Mouse (Mus musculus): ENCODE measurements around the gene Ntng2. TPM values are rescaled to one million over a fixed set of nuclear protein-coding genes. Genes with fewer than 3 reads are reported as not detected.

Ntng2 gene
- total RNA-seq, 2 experiments from 2014 or later = 96.5 to 102 TPM

DNA sequence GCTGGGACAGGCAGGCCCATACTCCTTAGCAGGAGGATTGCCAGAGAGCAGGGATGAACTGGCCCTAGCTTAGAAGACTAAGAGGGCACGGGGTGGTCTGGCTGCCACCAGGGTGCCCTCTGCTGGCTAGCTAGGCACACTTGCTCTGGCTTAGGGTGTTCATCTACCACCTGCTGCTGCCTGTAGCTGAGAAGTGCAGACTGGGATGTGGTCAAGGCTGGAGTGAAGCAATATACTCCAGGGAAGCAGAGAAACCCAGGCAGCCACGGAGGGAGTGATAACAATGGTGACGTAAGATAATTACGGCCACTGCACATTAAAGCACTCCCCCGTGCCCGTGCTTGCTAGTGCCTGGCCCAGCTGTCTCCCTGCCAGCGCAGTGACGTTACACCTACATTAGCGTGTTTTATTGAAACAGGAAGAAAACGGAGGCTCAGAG is 7.4 kb downstream of the Ntng2 start:
- DNase-seq (ENCODE audit: low spot score in 2 of 2) = no peak
- intact Hi-C loops (cut with DNase I) = no loop called here

DNA sequence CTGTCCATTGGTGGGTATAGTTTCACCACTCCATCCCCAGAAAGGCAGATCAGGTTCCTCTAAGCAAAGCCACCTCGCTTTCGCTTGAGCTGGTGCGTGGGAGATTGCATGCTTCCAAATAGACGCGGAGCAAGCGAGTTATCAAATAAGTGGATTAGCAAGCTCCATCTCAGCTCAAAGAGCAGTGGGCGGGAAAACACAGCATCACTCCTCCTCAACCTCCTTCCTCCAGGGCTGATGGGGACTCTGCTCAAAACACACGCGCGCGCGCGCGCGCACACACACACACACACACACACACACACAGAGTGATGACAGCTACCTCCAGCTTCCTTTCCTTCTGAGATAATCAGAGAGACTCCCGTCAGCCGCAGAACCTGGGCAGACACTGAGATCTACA is 13.5 kb downstream of the Ntng2 start:
- intact Hi-C loops (cut with DNase I) = no loop called here
- DNase-seq (ENCODE audit: low spot score in 2 of 2) = peak; percentile 59 to 73

DNA sequence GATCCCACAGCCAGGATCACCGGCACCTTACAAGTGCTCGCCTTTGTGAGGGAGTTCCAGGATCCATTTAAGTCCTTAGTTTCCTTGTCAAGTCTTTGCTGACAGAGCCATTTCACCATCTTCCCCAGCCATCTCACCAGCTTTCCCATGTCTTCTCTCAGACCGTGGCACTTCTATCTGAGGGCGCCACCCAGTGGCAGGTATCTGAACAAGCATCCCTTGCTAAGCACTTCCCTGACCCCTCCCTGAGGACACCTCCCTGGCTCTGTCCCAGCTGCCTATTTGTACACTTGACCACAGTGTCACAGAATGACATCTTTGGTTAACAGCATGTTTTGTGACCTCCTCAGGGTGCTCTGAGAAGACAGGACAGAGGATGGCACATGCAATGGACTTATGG is 15.2 kb downstream of the Ntng2 start:
- intact Hi-C loops (cut with DNase I) = no loop called here
- DNase-seq (ENCODE audit: low spot score in 2 of 2) = peak; percentile 65 to 74

DNA sequence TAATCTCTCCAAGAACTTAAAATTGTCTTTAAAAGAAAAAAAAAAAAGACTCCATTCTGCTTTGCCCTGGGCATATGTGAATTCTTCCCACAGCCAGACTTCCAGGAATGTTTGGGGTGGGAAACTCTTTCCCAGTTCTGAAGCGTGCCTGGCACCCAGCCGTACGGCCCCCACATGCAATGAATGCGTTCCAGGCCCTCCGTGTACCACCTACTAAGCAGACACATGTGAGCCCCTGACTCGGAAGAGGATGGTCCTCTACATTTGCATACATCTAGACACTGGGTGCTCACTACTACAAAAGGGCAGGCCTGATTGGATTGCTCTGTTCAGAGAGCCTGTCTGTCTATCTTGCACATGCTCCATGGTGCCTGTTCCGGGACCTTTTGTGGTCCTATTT is 17.0 kb downstream of the Ntng2 start:
- DNase-seq (ENCODE audit: low spot score in 2 of 2) = peak; percentile 65 to 72
- intact Hi-C loops (cut with DNase I) = no loop called here

DNA sequence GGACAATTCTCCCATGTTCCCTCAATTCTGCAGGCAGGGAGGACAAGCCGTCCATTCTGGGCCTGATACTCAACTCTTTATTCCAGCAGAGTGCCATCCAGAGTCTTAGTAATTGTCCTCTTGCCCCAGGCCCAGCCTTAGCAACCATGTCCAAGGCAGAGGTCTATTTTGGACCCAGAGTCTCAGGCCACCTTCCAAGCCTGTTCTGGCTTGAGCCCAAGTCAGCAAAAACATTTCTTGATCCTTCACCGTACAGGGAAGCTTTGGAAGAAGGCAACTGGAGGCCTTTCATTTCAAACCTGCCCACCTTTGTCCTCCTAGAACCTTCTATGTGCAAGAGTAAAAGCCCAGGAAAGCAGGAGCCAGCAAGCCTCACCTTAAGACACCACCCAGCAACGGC is 17.8 kb downstream of the Ntng2 start:
- intact Hi-C loops (cut with DNase I) = no loop called here
- no peak for DNase-seq (ENCODE audit: low spot score in 2 of 2)

DNA sequence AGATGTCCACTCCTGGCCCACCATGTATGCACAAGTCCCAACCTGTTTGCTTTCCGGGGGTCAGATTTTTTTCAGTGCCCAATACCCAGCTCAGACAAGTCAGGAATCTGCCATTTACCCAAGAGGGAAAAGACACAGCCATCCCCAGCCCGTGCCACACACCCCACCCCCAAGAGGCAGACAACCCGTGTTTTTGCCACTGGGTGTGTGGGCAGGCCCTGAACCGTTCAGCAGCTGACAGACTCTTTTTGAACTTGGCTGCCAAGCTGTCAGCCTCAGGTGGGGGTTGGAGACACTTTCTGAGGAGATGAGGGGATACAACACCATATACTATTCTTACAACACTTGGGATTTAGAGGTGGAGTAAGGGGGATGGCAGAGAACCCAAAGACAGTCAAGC is 18.8 kb downstream of the Ntng2 start:
- intact Hi-C loops (cut with DNase I) = no loop called here

DNA sequence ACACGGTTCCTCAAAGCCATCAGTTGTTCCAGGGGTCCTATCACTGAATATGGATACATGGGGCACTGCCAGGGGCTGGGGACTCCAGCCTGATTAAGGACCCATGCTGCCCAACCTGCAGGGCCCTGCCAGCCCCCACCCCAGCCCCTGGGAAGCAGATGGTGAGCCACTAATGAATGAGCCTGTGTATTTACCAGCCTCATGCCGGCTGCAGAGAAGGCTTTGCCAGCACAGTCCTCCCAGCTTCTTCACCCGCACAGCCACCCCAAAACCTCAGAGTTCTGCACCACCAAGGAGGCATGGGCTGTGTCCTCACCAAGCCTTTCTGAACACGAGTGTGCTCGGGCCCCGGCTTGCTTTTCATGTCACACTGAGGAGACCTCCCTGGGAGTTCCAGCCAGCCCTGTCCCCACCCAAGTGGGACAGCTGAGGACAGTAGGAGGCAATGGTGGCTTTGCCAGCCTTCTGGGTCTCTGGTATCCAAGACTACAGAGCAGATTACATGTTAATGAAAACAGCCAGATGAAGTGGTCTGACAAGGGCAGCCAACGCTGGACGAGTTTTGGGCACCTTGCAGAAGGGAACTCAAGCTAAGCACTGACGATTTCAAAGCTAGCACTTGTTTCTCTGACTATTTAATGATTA is 22.5 kb downstream of the Ntng2 start:
- intact Hi-C loops (cut with DNase I) = no loop called here
- no peak for DNase-seq (ENCODE audit: low spot score in 2 of 2)

More for the DNA sequence above, 18.8 kb downstream of the Ntng2 start:
- no peak for DNase-seq (ENCODE audit: low spot score in 2 of 2)

DNA sequence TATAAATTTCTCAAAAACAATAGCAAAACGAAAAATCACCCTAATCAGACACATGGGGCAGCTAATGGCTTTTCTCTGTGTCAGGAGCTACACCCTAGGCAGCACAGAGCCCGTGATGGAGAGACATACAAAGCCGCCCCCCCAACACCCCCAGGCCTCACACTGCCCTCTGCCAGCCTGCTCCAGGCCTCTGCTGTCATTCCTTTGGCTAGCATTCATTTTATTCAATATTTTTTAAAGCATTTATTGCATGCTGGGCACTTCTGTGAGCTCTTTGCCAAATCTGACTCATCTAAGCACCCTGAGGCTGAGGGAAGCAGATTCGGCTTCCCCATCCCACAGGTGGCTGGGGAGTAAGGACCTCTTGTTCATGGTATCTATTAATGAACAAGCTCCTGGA is 26.1 kb downstream of the Ntng2 start:
- intact Hi-C loops (cut with DNase I) = no loop called here
- DNase-seq (ENCODE audit: low spot score in 2 of 2) = no peak

DNA sequence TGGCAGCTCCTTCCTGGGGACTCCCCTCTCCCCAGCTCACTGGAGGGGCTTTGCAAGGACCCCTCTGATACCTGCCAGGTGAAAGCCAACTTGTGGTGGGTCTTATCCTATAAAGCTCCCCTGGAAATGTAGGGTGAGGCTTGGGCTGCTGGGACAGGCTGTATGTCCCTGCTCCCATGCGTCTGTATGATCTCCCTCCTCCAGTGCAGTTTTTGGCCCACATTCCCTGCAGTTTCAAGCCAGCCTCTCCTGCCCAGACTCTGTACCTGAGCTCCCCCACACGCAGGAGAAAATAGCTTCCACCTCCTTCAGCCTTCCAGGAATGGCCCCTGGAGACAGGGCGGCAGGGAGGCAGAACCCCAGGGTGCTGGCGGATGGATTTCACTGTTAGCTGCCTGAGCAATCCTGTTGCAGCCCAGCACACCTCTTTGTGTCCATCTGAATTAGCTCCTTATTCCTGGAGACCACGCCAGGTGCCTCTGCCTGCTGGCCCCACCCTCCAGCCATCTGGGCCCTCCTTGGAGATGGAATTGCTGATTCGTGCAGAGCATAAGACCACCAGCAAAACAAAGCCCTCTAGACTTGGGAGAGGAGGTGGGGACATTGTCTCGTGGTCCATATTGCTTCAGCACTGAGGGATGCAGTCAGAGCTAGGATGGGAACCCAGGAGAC is 29.1 kb downstream of the Ntng2 start:
- intact Hi-C loops (cut with DNase I) = no loop called here
- DNase-seq (ENCODE audit: low spot score in 2 of 2) = no peak

DNA sequence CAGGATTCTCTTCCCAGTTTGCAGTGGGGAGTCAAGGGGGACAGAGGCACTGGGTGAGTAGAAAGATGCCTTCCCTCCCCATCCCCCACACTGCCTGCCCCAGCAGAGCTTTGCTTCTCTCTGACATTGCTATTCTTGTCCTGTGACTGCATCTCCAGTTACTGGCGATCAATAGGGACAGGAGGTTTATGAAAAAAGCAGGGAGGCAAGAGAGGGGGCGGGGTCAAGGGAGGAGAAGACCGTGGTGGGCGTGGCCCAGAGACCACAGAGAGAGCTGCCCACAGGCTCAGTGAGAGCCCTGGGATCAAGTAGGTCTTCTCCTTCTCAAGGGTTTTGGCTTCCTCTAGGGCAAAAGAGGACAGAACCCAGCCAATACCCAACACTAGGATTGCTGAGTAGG is 30.5 kb downstream of the Ntng2 start:
- no peak for DNase-seq (ENCODE audit: low spot score in 2 of 2)
- intact Hi-C loops (cut with DNase I) = no loop called here

DNA sequence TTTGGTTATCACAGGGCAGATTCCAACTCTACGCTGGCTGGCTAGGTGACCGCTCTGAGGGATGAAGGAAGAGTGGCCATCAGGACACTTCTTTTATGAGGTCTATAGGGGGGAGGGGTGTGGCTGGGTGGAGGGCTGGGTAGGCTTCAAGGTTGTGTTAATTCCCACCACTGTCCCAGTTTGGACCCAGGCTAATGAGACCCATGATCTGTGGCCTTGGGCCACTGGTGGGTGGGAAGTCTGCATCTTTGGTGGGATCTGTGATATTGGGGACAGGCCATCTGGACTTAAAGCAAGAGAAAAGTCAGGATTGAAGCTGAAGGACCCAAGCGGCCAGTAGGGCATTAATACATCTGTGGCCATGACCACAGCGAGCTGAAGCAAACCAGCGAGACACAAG is 34.0 kb downstream of the Ntng2 start:
- no peak for DNase-seq (ENCODE audit: low spot score in 2 of 2)
- intact Hi-C loops (cut with DNase I) = no loop called here

DNA sequence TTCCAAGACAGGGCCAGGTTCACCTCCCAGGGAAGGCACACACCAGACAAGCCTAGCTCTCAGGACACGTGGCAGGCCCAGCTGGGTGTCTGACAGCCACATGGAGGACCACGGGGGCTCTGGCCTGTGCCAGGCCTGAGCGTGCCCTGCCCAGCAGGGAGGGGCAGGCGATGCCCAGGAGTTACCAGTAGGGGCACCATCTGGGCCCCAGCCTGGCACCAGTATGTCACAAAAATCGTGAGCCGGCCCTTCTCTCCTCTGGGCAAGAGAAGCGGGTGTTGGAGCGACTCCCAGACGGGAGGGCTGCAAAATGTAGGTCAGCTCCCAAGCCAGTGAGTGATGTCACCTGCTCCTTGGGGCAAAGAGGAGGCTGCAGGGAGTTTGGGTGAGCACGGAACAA is 34.9 kb downstream of the Ntng2 start:
- peak; percentile 67 to 68 for DNase-seq (ENCODE audit: low spot score in 2 of 2)
- intact Hi-C loops (cut with DNase I) = no loop called here

DNA sequence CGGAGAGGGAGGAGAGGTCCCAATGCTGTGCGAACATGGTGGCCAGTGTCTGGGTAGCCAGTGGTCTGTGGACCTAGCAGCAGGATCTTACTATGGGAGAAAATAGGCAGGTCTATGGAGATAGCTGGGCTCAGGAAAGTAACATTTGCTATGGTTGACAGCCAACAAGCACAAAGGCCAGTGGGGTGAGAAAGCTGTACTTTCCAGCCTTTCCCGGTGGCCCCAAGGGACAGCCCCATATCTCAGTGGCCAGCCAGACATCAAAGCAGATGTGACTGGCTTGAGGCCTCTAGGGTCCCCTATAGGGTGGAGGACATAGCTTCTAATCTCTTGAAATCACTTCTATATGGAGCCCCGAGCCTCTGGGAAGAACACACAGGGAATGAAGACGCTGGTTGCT is 35.8 kb downstream of the Ntng2 start:
- no peak for DNase-seq (ENCODE audit: low spot score in 2 of 2)
- intact Hi-C loops (cut with DNase I) = no loop called here

DNA sequence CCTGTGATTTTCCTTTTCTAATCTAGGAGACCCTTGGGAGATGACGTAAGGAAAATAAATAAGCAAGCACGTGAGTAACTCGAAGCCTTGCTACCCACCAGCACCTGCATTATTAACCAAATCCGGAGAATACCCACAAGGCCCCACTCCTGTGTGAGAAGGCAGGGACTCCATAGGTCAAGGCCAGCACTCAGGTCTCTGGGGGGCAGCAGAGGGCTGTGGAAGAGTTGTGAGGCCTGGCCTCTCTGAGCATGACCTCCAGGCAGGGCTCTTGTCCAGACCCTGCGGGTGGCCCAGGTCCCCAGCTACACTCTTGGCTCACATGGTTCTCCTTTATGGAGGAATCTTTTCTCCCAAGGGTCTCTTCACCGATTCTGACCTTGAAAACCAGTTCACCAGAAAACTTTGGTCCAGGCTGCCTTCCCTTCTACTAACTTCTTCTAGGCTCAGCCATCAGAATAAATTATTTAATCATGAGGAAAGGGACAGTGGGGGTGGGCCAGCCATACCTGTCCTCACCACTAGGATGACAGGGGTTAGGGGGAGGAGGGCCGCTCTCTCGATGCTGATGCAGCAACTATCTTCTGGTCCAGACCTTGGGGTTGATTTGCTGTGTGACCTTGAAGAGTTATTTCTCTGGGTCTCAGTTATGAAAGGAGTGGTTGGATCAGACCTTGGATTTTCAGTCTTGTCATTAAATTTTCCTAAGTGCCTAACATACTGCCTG is 36.4 kb downstream of the Ntng2 start:
- DNase-seq (ENCODE audit: low spot score in 2 of 2) = no peak
- intact Hi-C loops (cut with DNase I) = no loop called here

DNA sequence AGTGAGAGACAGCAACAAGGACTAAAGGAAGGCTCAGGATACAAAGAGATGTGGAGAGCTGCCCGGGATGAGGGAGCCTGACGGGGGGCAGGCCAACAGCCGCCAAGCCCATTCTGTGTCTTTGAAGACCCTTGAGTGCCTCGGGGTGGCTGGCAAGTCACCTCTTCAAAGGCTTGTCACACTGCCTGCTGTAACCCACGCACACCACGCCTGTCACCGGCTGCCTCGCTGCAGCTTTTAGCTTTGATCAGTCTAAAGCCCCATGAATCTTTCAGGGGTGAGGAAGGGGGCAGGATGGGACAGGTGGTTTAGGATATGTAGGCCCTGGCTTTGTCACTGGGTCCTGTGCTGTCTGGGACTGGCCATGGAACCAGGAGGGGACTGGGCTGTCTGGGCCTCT is 46.6 kb downstream of the Ntng2 start:
- intact Hi-C loops (cut with DNase I) = no loop called here
- DNase-seq (ENCODE audit: low spot score in 2 of 2) = no peak

DNA sequence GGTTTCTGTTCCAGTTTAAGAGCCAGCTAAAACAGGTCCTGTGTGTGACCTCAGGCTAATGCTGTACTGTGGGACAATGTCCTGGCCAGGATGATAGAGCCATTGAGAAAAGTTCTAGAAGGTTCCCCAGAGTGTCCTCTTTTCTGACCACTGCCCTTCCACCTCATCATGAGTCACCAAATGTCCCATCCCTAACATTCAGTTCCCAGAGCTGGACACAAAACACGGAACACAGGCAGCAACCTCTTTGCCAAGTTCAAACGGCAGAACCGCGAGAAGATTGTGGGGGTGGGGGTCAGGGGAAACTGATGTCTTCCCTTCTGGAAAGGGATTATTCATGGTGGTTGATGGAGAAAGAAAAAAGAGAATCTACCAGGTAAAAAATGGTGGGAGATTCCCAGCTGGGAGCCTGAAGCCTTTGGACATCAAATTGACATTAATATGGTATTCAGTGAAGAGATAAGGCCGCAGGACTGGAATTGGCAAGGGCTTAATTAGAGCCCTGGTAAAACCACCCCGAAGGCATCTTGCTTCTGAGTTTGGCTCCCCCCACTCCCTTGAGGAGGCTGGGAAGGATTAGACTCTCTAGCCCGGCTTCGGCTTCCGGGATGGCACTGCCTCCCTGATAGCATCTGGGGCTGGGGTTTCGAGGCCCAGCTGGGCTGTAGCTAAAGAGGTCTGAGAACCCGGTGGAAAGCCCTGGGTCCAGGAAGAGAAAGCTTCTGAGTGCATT is 51.4 kb downstream of the Ntng2 start:
- intact Hi-C loops (cut with DNase I) = loop anchor here (5.0 kb wide), 2 partner anchors 371 to 401 kb away; no protein-coding TSS in a partner anchor
- DNase-seq (ENCODE audit: low spot score in 2 of 2) = no peak

DNA sequence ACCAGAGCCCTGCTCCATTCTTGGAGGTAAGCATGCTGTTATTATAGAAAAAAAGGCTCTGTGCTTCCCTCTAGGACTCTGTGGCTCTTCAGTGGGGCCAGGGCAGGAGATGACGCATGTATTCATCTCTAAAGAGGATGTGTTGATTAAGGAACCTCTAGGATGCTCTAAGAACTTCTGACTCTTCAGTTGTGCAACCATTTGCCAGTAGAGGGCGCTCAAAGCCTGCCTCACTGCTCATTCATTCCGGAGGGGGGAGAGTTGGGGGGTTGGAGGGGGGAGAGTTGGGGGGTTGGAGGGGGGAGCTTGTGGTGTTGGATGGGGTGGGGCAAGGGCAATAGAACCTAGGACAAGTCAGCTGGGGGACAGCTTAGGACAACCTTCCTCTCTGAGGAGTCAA is 52.9 kb downstream of the Ntng2 start:
- no peak for DNase-seq (ENCODE audit: low spot score in 2 of 2)
- intact Hi-C loops (cut with DNase I) = loop anchor here (5.0 kb wide), 2 partner anchors 372 to 402 kb away; no protein-coding TSS in a partner anchor

DNA sequence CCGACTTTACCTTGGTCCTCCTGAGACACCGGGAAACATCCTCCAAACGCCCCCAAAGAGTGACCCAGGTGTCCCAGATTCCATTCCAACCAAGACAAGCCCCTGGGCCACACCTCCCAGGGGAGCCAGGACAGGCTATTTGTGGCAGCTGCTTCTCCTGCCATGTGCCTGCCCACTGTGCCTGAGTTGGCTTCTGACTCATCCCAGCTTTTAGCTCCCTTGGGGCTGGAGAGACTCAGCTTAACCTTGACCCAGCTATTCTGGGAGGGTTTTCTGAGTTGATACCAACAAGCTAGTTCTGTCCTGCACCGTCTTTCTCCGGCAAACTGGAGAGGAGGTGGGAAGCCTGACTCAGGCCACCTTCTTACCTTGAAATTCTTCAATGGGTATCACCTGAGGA is 54.4 kb downstream of the Ntng2 start:
- DNase-seq (ENCODE audit: low spot score in 2 of 2) = no peak
- intact Hi-C loops (cut with DNase I) = no loop called here

DNA sequence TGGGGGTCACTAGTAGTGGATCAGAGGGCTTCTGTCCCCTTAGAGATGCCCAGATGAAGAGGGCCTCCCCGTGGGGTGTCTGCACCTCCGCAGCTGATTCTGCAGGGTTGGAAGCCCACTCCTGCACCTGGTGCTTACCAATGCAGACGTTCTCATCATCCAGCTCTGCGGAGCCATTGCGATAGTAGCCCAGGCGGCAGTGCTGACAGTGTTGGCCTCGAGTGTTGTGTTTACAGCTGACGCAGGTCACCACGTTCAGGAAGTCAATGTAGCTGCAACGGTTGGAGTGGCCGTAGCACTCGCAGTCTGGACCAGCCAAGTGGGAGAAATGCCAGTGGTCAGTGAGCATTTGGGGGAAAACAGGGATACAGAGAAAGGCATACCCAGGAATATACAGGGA is 56.0 kb downstream of the Ntng2 start:
- intact Hi-C loops (cut with DNase I) = no loop called here

More for the DNA sequence above, 56.0 kb downstream of the Ntng2 start:
- no peak for DNase-seq (ENCODE audit: low spot score in 2 of 2)

Data from left cerebral cortex, postnatal 36 days (tissue).